Mouse (Mus musculus): ENCODE data around the gene Ngef. TPM values are rescaled to one million over a fixed set of nuclear protein-coding genes. Genes with fewer than 3 reads are reported as not detected.

The Ngef gene
- polyA plus RNA-seq (2014; fragmentation: Nextera tagmentation; extraction: Ambion mirVana): 1.5 TPM in 2 replicates

DNA sequence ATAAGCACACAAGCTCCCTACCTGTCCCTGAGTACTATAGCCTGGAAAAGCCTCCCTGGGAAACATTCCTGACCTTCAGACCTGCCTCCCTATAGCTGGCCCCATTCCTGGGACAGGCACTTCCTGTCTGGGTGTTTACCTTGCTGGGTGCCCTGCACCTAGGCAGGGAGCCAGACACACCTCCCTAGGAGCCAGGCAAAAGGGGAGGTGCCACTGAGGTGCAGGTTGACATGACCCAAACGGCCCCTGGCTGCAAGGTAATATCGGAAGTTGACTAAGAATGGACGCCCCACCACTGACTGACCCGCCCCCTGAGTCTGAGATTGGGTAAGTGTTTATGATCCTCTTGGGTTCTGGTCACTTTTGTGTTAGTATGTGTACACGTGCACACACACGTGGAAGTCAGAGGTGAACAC lies at the start of gene Ngef:
TSS of gene Ngef (minus strand) at position 71 of the 416 bp plus-strand sequence.
- no peak for DNase-seq (ENCODE audit: low spot score)
- Histone ChIP-seq H3K27ac (replicated peaks; ENCODE audit: low read depth, low read length) (no peak within 1 kb of the TSS), H3K27me3 (ENCODE audit: control insufficient read depth, insufficient read depth, low read length) (no peaks in the 10 kb centered on the region), H3K4me3 (ENCODE audit: low read depth, low read length) (no peak within 1 kb of the TSS), H3K4me2 (ENCODE audit: low read depth, low read length) (no peak within 1 kb of the TSS), H3K9ac (replicated peaks; ENCODE audit: low read length) (no peak within 1 kb of the TSS), H3K4me1 (ENCODE audit: control insufficient read depth, insufficient read depth, low read length) (no peaks in the 10 kb centered on the region), H3K9me3 (replicated peaks; ENCODE audit: control insufficient read depth, low read length) (no peaks in the 10 kb centered on the region), H3K36me3 (replicated peaks; ENCODE audit: control insufficient read depth, insufficient read depth, low read depth, low read length) (no peaks in the 10 kb centered on the region)
- no peak for ATAC-seq (replicated peaks; ENCODE audit: insufficient number of reproducible peaks, low FRiP score, low TSS enrichment, low read depth)
- WGBS: 86% methylated on average over 6 of the region's 6 CpGs

DNA sequence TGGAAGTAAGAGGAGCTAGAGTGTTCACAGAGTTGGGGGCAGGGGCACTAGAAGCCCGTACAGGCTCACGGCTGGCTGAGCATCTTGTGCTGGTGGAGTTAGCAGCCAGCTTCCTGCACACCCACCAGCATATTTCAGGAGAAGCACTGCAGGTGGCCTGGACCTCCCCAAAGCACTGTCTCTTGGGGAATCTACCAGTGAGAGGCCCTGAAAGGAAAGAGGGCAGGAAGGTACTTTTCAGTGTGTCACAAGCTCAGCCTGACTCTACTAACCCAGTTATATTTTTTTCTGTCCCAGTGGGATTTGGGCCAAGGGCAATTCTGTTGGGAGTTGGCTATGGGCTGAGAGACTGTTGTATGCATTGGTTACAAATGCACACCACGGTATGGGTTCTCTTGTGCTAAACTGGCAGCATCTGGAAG lies 48.2 kb upstream of the Ngef start:
- H3K9ac ChIP-seq (replicated peaks; ENCODE audit: low read length): no peak overlapping the region
- DNase-seq (ENCODE audit: low spot score) (no peak), ATAC-seq (replicated peaks; ENCODE audit: insufficient number of reproducible peaks, low FRiP score, low TSS enrichment, low read depth) (no peak)
- H3K9me3 ChIP-seq (replicated peaks; ENCODE audit: control insufficient read depth, low read length): no peaks in the 10 kb centered on the region
- H3K4me1 ChIP-seq (ENCODE audit: control insufficient read depth, insufficient read depth, low read length): no peaks in the 10 kb centered on the region
- WGBS: 70% methylated on average over 3 of the region's 3 CpGs
- no peak overlapping the region for H3K4me2 ChIP-seq (ENCODE audit: low read depth, low read length)
- H3K27me3 ChIP-seq (ENCODE audit: control insufficient read depth, insufficient read depth, low read length): no peaks in the 10 kb centered on the region
- H3K36me3 ChIP-seq (replicated peaks; ENCODE audit: control insufficient read depth, insufficient read depth, low read depth, low read length): no peaks in the 10 kb centered on the region
- H3K4me3 ChIP-seq (ENCODE audit: low read depth, low read length): no peak overlapping the region
- H3K27ac ChIP-seq (replicated peaks; ENCODE audit: low read depth, low read length): no peak overlapping the region

DNA sequence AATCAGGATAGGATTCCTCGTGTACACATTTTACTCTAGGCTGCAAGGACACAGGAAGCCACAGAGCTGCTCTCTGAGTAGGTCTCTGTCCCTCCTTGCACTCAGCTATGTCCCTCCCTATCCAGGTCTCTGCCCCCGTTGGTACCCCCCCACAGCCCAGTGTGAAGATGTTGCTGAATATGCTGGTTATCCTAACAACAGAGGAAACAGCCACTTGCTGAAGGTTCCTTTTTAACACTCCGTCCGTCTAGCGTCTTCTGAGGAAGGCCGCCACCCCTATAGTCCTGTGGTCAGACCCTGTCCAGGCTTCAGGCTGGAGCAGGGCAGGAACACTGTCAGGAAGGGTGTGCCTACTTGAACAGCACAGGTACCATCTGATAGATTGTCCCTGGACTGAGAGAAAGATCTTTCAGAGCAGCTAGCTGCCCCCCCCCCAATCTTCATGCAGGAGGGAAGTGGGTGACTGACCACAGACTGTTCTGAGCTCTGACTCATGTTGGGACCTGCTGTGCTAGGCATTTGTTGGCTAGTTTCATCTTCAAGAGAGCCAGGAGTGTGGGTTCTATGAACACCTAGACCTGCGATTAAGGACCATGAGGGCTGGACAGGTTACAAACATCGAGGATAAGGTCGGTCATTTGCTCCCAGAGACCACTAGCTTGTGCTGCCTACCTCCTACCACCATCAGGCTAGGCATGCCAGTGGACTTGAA lies 47.6 kb upstream of the Ngef start:
- no peaks in the 10 kb centered on the region for H3K9me3 ChIP-seq (replicated peaks; ENCODE audit: control insufficient read depth, low read length)
- H3K36me3 ChIP-seq (replicated peaks; ENCODE audit: control insufficient read depth, insufficient read depth, low read depth, low read length): no peaks in the 10 kb centered on the region
- ATAC-seq (replicated peaks; ENCODE audit: insufficient number of reproducible peaks, low FRiP score, low TSS enrichment, low read depth): no peak
- H3K27me3 ChIP-seq (ENCODE audit: control insufficient read depth, insufficient read depth, low read length): no peaks in the 10 kb centered on the region
- DNase-seq (ENCODE audit: low spot score): no peak
- 84% methylated on average over 9 of the region's 9 CpGs for WGBS
- no peak overlapping the region for H3K27ac ChIP-seq (replicated peaks; ENCODE audit: low read depth, low read length)
- no peak overlapping the region for H3K9ac ChIP-seq (replicated peaks; ENCODE audit: low read length)
- no peaks in the 10 kb centered on the region for H3K4me1 ChIP-seq (ENCODE audit: control insufficient read depth, insufficient read depth, low read length)
- no peak overlapping the region for H3K4me2 ChIP-seq (ENCODE audit: low read depth, low read length)
- no peak overlapping the region for H3K4me3 ChIP-seq (ENCODE audit: low read depth, low read length)

DNA sequence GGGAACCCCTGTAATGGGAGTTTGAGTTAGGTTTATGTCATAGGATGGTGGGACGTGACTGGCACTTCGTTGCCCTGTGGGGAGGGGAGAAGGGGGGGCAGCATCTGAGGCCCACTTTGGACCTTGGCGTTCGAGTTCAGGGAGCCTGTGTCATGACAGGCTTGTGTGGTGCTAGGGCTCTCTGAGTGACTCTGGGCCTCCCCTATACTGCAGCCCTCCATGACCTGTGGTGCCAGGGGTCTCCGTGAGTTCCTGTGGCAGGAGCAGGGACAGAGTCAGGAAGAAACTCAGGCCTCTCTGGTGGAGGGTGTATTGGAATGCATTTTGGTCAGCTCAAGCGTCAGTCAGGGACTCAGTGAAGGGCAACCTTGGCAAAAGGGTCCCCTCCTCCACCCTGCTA lies 47.0 kb upstream of the Ngef start:
- H3K27me3 ChIP-seq (ENCODE audit: control insufficient read depth, insufficient read depth, low read length): no peaks in the 10 kb centered on the region
- H3K27ac ChIP-seq (replicated peaks; ENCODE audit: low read depth, low read length): no peak overlapping the region
- H3K9ac ChIP-seq (replicated peaks; ENCODE audit: low read length): no peak overlapping the region
- 78% methylated on average over 6 of the region's 6 CpGs for WGBS
- H3K36me3 ChIP-seq (replicated peaks; ENCODE audit: control insufficient read depth, insufficient read depth, low read depth, low read length): no peaks in the 10 kb centered on the region
- DNase-seq (ENCODE audit: low spot score) (no peak), ATAC-seq (replicated peaks; ENCODE audit: insufficient number of reproducible peaks, low FRiP score, low TSS enrichment, low read depth) (0 out of 2 replicates have a peak, but pooled peaks have one; percentile 48)
- no peaks in the 10 kb centered on the region for H3K9me3 ChIP-seq (replicated peaks; ENCODE audit: control insufficient read depth, low read length)
- H3K4me2 ChIP-seq (ENCODE audit: low read depth, low read length): 0 out of 2 replicates have a peak overlapping the region, but pooled peaks have one; percentile 7
- H3K4me1 ChIP-seq (ENCODE audit: control insufficient read depth, insufficient read depth, low read length): no peaks in the 10 kb centered on the region
- no peak overlapping the region for H3K4me3 ChIP-seq (ENCODE audit: low read depth, low read length)

DNA sequence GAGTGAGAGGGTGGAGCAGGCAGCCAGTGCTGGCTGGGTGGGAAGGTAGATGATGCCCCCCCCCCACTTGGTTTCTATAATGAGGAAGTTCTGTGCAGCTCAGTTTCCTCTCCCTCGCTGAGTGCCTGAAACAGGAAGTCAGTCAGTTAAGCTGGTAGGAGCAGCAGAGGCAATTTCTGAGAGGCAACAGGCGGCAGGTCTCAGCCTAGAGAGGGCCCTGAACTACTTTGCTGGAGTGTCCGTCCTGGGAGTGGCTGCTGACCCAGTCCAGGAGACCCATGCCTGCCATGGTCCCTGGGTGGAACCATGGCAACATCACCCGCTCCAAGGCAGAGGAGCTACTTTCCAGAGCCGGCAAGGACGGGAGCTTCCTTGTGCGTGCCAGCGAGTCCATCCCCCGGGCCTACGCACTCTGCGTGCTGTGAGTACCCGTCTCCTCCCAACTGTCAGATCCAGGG lies 46.6 kb upstream of the Ngef start, which contains the start of gene Inpp5d:
TSS of gene Inpp5d (plus strand) at position 102 of the 458 bp plus-strand sequence.
- H3K27ac ChIP-seq (replicated peaks; ENCODE audit: low read depth, low read length): no peak within 1 kb of the TSS
- no peak for DNase-seq (ENCODE audit: low spot score)

DNA sequence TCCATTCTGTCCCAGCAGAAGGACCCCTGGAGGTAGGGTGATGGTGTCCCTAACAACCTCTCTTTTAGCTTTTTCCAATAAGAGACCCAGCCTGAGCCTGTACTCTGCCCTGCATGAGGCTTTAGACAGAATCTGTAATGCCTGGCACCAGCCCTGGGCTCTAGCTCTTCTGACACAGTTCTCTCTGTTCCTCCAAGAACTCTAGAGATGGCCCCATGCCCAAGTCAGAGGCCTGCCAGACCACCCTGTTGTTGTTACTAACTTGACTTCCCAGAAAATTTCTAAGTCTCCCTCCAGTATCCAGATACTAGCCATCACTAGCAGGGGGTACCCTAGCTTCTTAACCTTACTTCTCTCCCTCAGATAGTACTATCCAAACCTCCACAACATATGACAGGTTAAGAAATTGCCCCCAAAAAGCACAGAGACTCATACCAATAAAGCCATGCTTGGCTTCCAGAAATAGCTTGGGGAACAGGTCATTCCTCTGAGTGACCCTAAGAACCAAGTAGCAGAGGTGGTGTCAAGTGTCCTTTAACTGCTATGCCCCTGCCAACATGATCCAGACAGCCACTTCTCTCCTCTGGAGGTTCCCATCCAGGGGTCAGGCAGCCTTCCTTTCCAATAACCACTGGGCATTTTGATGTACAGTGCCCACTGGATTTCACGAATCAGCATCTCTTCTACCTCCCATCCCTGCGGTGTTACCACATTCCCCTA lies 41.1 kb upstream of the Ngef start:
- DNase-seq (ENCODE audit: low spot score): no peak
- H3K4me1 ChIP-seq (ENCODE audit: control insufficient read depth, insufficient read depth, low read length): no peaks in the 10 kb centered on the region
- no peak overlapping the region for H3K9ac ChIP-seq (replicated peaks; ENCODE audit: low read length)
- H3K9me3 ChIP-seq (replicated peaks; ENCODE audit: control insufficient read depth, low read length): no peaks in the 10 kb centered on the region
- no peak overlapping the region for H3K4me2 ChIP-seq (ENCODE audit: low read depth, low read length)
- no peaks in the 10 kb centered on the region for H3K36me3 ChIP-seq (replicated peaks; ENCODE audit: control insufficient read depth, insufficient read depth, low read depth, low read length)
- H3K27ac ChIP-seq (replicated peaks; ENCODE audit: low read depth, low read length): no peak overlapping the region
- WGBS: 83% methylated on average over 2 of the region's 2 CpGs
- ATAC-seq (replicated peaks; ENCODE audit: insufficient number of reproducible peaks, low FRiP score, low TSS enrichment, low read depth): no peak
- H3K4me3 ChIP-seq (ENCODE audit: low read depth, low read length): no peak overlapping the region
- no peaks in the 10 kb centered on the region for H3K27me3 ChIP-seq (ENCODE audit: control insufficient read depth, insufficient read depth, low read length)

More for the DNA sequence above, 46.6 kb upstream of the Ngef start, which contains the start of gene Inpp5d:
- H3K4me1 ChIP-seq (ENCODE audit: control insufficient read depth, insufficient read depth, low read length): no peaks in the 10 kb centered on the region
- 0 out of 2 replicates have a peak within 1 kb of the TSS, but pooled peaks have one; percentile 7 for H3K4me2 ChIP-seq (ENCODE audit: low read depth, low read length)
- H3K27me3 ChIP-seq (ENCODE audit: control insufficient read depth, insufficient read depth, low read length): no peaks in the 10 kb centered on the region
- no peak within 1 kb of the TSS for H3K4me3 ChIP-seq (ENCODE audit: low read depth, low read length)
- no peaks in the 10 kb centered on the region for H3K9me3 ChIP-seq (replicated peaks; ENCODE audit: control insufficient read depth, low read length)
- ATAC-seq (replicated peaks; ENCODE audit: insufficient number of reproducible peaks, low FRiP score, low TSS enrichment, low read depth): no peak
- H3K9ac ChIP-seq (replicated peaks; ENCODE audit: low read length): no peak within 1 kb of the TSS
- WGBS: 75% methylated on average over 12 of the region's 12 CpGs
- no peaks in the 10 kb centered on the region for H3K36me3 ChIP-seq (replicated peaks; ENCODE audit: control insufficient read depth, insufficient read depth, low read depth, low read length)

DNA sequence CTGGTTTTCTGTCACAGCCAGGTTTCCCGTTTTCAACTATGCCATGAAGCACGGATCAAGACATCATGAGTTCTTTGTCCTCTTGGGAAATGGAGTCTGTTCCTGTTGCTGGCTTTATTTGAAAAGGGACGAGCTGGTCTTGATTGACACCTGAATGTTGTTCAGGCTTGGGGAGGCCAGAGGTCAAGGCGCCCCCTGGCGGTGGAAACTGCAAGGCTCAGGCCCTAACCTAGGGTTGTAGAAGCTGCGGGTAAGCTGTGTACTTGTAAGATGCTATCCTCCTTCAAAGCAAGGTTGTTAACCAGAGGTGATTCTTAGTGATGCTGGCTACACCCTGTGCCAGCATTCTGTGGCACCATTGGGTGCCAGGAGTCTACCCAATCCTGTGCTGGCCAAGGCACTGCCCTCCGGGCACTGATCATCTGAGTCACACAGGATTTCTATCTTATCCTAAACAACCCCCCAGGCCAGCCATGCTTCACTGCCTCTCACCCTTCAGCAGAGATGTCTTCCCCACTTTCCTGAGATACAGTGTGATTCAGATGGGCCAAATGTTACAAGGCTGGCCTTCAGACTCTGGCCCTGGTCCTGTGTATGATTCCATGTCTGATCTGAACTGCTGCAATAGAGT lies 34.9 kb upstream of the Ngef start:
- Histone ChIP-seq H3K9me3 (replicated peaks; ENCODE audit: control insufficient read depth, low read length) (no peaks in the 10 kb centered on the region), H3K4me3 (ENCODE audit: low read depth, low read length) (no peak overlapping the region), H3K27ac (replicated peaks; ENCODE audit: low read depth, low read length) (no peak overlapping the region), H3K27me3 (ENCODE audit: control insufficient read depth, insufficient read depth, low read length) (no peaks in the 10 kb centered on the region), H3K9ac (replicated peaks; ENCODE audit: low read length) (no peak overlapping the region), H3K4me2 (ENCODE audit: low read depth, low read length) (no peak overlapping the region), H3K36me3 (replicated peaks; ENCODE audit: control insufficient read depth, insufficient read depth, low read depth, low read length) (no peaks in the 10 kb centered on the region), H3K4me1 (ENCODE audit: control insufficient read depth, insufficient read depth, low read length) (no peaks in the 10 kb centered on the region)
- DNase-seq (ENCODE audit: low spot score) (peak; percentile 66), ATAC-seq (replicated peaks; ENCODE audit: insufficient number of reproducible peaks, low FRiP score, low TSS enrichment, low read depth) (no peak)
- 30% methylated on average over 7 of the region's 7 CpGs for WGBS
